Mouse (Mus musculus): ENCODE measurements around the gene Prss8.
"Not testable (repeated sequence)": the region's sequence is repeated elsewhere in the genome, so short reads cannot be mapped to it uniquely, and the experiment has no call there.

Prss8 gene

DNA sequence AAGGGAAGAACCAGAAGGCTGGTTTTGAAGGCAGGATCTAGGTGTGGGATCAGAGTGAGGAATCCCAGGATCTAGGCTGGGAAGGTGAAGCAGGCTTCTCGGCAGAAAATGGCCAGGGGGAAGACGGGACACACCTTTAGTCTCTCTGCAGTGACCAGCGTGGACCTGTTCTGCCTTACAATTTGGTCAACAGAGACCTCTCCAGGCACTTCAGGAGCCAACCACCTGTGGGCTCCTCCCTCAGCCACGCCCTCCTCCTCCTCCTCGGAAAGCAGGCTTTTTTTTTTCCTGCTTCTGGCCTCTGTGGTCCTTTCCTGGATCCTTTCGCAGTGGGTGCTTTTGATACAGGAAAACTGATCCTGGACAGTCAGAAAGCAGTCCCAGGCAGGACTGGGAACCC is at the start of gene Prss8:
Gene Prss8, minus strand, starts transcription at position 182 of the 400 bp plus-strand sequence.
- peak; percentile 85 for DNase-seq (ENCODE audit: low spot score)

GRCm38 (mm10) chr7:127978856-127979255 is 49.0 kb upstream of the Prss8 start:
- no peak for DNase-seq (ENCODE audit: low spot score)

GRCm38 (mm10) chr7:127974413-127974930 is 44.6 kb upstream of the Prss8 start:
- DNase-seq (ENCODE audit: low spot score): no peak

- DNase-seq (ENCODE audit: low spot score): peak; percentile 77
These were observed 38.3 kb upstream of the Prss8 start for GRCm38 (mm10) chr7:127967922-127968828.

- peak; percentile 93 for DNase-seq (ENCODE audit: low spot score)
These were observed 37.4 kb upstream of the Prss8 start, which contains the start of gene Fus for GRCm38 (mm10) chr7:127967004-127967921. Gene Fus, plus strand, starts transcription at chr7:127967457.

- DNase-seq (ENCODE audit: low spot score): peak; percentile 25
These were observed 36.5 kb upstream of the Prss8 start for GRCm38 (mm10) chr7:127966371-127966918.

DNA sequence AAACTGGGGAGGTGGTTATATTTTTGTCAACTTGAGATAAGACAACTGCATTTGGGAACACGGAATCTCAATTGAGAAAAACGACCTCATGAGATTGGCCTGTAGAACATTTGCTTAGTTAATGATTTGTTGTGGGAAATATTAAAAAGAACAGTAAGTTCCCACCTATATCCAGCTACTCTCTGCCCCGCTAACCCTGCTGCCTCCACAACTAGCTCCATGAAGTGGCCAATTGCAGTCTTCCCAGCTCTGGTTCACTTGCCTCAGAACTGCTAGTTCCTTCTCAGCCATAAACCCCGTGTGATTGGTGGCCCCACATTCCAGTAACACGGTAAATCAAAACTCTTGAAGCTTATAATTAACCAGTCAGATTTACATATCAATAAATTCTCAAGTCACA is 29.5 kb upstream of the Prss8 start:
- no peak for DNase-seq (ENCODE audit: low spot score)

DNA sequence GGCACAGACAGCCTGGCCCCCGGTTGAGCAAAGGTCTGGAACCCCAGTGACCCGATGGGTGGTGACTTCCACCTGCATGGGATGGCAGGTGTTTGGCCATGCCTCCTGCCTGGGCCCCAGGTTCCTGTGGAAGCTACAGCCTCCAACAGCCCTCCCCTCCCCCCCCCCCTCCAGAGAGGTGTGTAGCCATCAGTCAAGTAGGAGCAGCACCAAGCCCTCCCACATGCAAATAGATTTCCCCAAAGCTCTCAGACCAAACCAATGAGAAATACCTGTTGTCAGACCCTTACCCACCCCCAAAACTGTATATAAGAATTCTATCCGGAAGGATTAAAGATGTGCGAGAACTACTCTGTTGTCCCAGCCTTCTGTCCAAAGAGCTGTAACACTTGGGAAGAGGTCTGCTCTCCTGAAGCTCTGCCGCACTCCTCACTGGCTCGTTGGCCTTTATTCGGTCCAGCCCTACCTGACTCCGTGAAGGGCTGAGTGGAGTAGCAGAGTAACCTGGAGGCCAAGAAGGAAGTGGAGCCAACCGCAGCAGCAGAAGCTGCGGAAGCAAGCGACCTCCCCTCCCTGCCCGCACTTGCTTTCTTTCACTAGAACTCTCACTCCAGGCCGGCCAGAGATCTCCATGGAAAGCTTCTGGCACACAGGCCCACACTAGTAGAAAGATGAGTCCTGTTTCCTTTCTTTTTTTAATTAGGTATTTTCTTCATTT is 23.1 kb upstream of the Prss8 start:
- no peak for DNase-seq (ENCODE audit: low spot score)

DNA sequence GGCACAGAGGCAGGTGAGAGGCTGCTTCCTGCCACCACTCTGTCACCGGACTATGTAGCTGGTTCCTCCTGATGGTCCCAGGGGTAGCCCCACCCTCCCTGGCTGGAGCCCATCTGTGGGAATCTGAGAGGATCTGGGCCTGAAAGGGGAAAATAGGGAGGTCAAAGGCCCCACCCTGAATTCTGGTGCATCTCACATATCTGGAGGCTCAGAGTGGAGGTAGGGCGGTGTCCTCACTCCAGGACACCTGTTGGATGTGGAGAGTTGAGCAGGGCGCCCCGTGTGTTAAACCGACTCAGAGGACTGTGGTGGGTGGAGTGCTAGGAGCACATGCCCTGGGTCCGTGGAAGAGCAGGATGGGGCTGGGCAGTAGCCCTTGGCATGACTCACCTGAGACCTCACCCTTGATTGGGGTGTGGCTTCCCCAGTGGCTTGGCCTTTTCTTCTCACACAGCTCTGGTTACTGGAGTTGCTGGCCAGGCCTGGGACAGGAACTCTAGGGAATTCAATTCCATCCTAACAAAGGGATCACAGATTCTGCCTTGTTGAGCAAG is 16.6 kb upstream of the Prss8 start, which contains the start of gene Prss36:
Gene Prss36, minus strand, starts transcription at position 256 of the 554 bp plus-strand sequence.
- DNase-seq (ENCODE audit: low spot score): no peak

GRCm38 (mm10) chr7:127944614-127945013 is 14.7 kb upstream of the Prss8 start:
- no peak for DNase-seq (ENCODE audit: low spot score)

DNA sequence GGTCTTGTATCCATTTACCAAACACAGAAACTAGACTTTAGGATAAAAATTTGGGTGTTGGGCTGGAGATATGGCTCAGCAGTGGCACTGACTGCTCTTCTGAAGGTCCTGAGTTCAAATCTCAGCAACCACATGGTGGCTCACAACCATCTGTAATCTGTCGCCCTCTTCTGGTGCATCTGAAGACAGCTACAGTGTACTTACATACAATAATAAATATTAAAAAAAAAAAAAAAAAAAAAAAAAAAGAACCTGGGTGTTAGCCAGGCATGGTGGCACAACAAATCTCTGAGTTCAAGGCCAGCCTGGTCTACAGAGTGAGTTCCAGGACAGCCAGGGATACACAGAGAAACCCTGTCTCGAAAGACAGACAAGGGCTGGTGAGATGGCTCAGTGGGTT is 12.2 kb upstream of the Prss8 start:
- DNase-seq (ENCODE audit: low spot score): not testable (repeated sequence)

DNA sequence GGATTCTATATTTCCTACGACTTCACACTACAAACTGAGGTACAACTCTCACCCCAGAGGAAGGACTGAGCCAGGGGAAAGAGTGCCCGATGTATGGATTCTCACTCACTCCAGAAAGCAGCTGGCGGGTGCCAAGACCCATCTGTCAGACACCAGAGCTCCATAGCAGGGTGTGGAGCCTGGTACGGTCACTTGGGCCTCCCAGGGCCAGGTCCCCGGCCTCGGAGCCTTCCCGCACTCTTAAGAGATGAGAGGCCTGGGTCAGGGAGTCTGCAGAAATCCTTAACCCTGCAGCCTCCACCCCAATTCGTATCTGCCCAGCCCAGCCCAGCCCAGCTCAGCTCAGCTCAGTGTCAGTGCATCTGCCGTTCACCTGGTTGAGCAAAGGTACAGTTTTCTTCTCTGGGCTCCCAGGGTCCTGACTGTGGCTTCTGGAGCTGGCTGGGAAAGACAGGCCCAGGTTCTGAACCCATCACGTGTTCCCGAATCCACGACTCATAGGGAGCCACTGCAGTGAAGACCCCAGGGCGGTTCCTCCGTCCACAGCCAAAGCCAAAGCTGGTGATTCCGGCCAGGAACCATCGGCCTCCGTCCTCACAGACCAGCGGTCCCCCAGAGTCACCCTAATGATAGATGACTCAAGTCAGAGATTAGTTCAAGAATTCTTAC is 6.4 kb upstream of the Prss8 start:
- no peak for DNase-seq (ENCODE audit: low spot score)

- no peak for DNase-seq (ENCODE audit: low spot score)
These were observed 5.8 kb upstream of the Prss8 start for GRCm38 (mm10) chr7:127935748-127936159.

DNA sequence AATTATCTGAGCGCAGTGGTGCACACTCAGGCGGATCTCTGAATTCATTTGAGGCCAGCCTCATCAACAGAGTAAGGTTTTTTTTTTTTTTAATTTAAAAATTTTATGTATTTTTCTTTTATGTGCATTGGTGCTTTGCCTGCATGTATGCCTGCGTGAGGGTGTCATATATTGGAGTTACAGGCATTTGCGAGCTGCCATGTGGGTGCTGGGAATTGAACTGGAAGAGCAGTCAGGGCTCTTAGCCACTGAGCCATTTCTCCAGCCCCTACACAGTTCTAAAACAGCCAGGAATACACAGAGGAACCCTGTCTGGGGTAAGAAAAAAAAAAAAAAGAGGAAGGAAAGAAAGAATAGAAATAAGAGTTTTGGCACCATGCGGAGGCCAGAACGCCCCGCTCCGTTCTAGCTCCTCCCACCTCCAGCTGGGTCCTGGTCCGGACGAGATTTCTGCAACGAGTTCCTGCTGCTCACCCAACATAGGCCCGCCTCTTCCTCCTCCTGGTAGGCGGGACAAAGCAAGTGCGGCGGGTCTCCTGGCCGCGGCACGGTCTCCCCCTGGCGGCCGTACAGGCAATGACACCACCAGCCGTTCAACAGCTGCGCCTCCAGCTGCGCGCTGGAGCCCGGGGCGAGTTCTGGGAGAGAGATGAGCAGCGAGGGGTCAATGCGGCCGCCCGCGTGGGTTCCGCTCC is 5.3 kb upstream of the Prss8 start:
- peak; percentile 94 for DNase-seq (ENCODE audit: low spot score)

GRCm38 (mm10) chr7:127934075-127934474 is 4.2 kb upstream of the Prss8 start:
- no peak for DNase-seq (ENCODE audit: low spot score)

- DNase-seq (ENCODE audit: low spot score): peak; percentile 87
These were observed 2.5 kb upstream of the Prss8 start for GRCm38 (mm10) chr7:127932273-127933031.

- DNase-seq (ENCODE audit: low spot score): peak; percentile 88
These were observed 1.6 kb upstream of the Prss8 start for GRCm38 (mm10) chr7:127931351-127932135.

GRCm38 (mm10) chr7:127930636-127931035 is 732 bp upstream of the Prss8 start:
- no peak for DNase-seq (ENCODE audit: low spot score)
